Mouse (Mus musculus): Measurements from ENCODE around the gene Gm20388. TPM values are rescaled to one million over a fixed set of nuclear protein-coding genes. Genes with fewer than 3 reads are reported as not detected.

Gene Gm20388
- total RNA-seq, 2 experiments from 2014 or later, result 8.8 TPM

GRCm38 (mm10) chr8:124204001-124204601 is 4293.5 kb downstream of the Gm20388 start:
- no peak for DNase-seq (ENCODE audit: extremely low spot score in 1 of 2, low spot score in 1 of 2)

- no peak for DNase-seq (ENCODE audit: extremely low spot score in 1 of 2, low spot score in 1 of 2)
These were observed 4301.5 kb downstream of the Gm20388 start for GRCm38 (mm10) chr8:124212148-124212547.

- no peak for DNase-seq (ENCODE audit: extremely low spot score in 1 of 2, low spot score in 1 of 2)
These were observed 4306.3 kb downstream of the Gm20388 start for GRCm38 (mm10) chr8:124216951-124217350.

GRCm38 (mm10) chr8:124229883-124230282 is 4319.2 kb downstream of the Gm20388 start:
- no peak for DNase-seq (ENCODE audit: extremely low spot score in 1 of 2, low spot score in 1 of 2)

- DNase-seq (ENCODE audit: extremely low spot score in 1 of 2, low spot score in 1 of 2), result no peak
These were observed 4320.0 kb downstream of the Gm20388 start for GRCm38 (mm10) chr8:124230496-124231175.

- peak; percentile 86 to 88 for DNase-seq (ENCODE audit: extremely low spot score in 1 of 2, low spot score in 1 of 2)
These were observed 4320.5 kb downstream of the Gm20388 start, which contains the start of gene Galnt2 for GRCm38 (mm10) chr8:124231176-124231484. Gene Galnt2 (plus strand): TSS chr8:124231391.

- peak in 1 of 2 experiments; percentile 40 for DNase-seq (ENCODE audit: extremely low spot score in 1 of 2, low spot score in 1 of 2)
These were observed 4321.0 kb downstream of the Gm20388 start for GRCm38 (mm10) chr8:124231485-124232279.

GRCm38 (mm10) chr8:124232280-124232600 is 4321.6 kb downstream of the Gm20388 start:
- DNase-seq (ENCODE audit: extremely low spot score in 1 of 2, low spot score in 1 of 2), result no peak

GRCm38 (mm10) chr8:124234496-124234895 is 4323.9 kb downstream of the Gm20388 start:
- no peak for DNase-seq (ENCODE audit: extremely low spot score in 1 of 2, low spot score in 1 of 2)

- no peak for DNase-seq (ENCODE audit: extremely low spot score in 1 of 2, low spot score in 1 of 2)
These were observed 4324.9 kb downstream of the Gm20388 start for GRCm38 (mm10) chr8:124235536-124235935.

- DNase-seq (ENCODE audit: extremely low spot score in 1 of 2, low spot score in 1 of 2), result no peak
These were observed 4328.7 kb downstream of the Gm20388 start for GRCm38 (mm10) chr8:124239350-124239749.

- no peak for DNase-seq (ENCODE audit: extremely low spot score in 1 of 2, low spot score in 1 of 2)
These were observed 4330.3 kb downstream of the Gm20388 start for GRCm38 (mm10) chr8:124240932-124241331.

- DNase-seq (ENCODE audit: extremely low spot score in 1 of 2, low spot score in 1 of 2), result no peak
These were observed 4331.6 kb downstream of the Gm20388 start for GRCm38 (mm10) chr8:124242208-124242607.

- DNase-seq (ENCODE audit: extremely low spot score in 1 of 2, low spot score in 1 of 2), result no peak
These were observed 4332.3 kb downstream of the Gm20388 start for GRCm38 (mm10) chr8:124242913-124243312.

- DNase-seq (ENCODE audit: extremely low spot score in 1 of 2, low spot score in 1 of 2), result no peak
These were observed 4336.9 kb downstream of the Gm20388 start for GRCm38 (mm10) chr8:124247581-124247980.

- no peak for DNase-seq (ENCODE audit: extremely low spot score in 1 of 2, low spot score in 1 of 2)
These were observed 4338.0 kb downstream of the Gm20388 start for GRCm38 (mm10) chr8:124248688-124249087.

- DNase-seq (ENCODE audit: extremely low spot score in 1 of 2, low spot score in 1 of 2), result no peak
These were observed 4339.6 kb downstream of the Gm20388 start for GRCm38 (mm10) chr8:124250255-124250654.

- DNase-seq (ENCODE audit: extremely low spot score in 1 of 2, low spot score in 1 of 2), result no peak
These were observed 4340.1 kb downstream of the Gm20388 start for GRCm38 (mm10) chr8:124250785-124251184.

- no peak for DNase-seq (ENCODE audit: extremely low spot score in 1 of 2, low spot score in 1 of 2)
These were observed 4341.9 kb downstream of the Gm20388 start for GRCm38 (mm10) chr8:124252533-124252950.

- no peak for DNase-seq (ENCODE audit: extremely low spot score in 1 of 2, low spot score in 1 of 2)
These were observed 4343.3 kb downstream of the Gm20388 start for GRCm38 (mm10) chr8:124253939-124254338.

- DNase-seq (ENCODE audit: extremely low spot score in 1 of 2, low spot score in 1 of 2), result no peak
These were observed 4346.2 kb downstream of the Gm20388 start for GRCm38 (mm10) chr8:124256841-124257240.
